Mouse (Mus musculus): ENCODE results near the gene Hsp90ab1. TPM values are rescaled to one million over a fixed set of nuclear protein-coding genes. Genes with fewer than 3 reads are reported as not detected.
A peak's percentile ranks its signal among the peaks of the same experiment; 100 is the strongest.

The Hsp90ab1 gene
- total and polyA plus RNA-seq, 2 experiments from 2014 or later, result 1,063 to 1,371 TPM

GRCm38 (mm10) chr17:45563216-45563615 lies 9.9 kb downstream of the Hsp90ab1 start:
- H3K9ac ChIP-seq (replicated peaks; ENCODE audit: low read length, poor library complexity, severe bottlenecking), result no peak overlapping the region
- H3K27me3 ChIP-seq (ENCODE audit: insufficient read depth, low read length), result no peaks in the 10 kb centered on the region
- H3K4me3 ChIP-seq (ENCODE audit: low read depth, low read length), result peak overlapping the region; percentile 76; the same call in 1 of the 2 replicates
- WGBS, result 78% methylated on average over 12 of the region's 12 CpGs
- H3K4me1 ChIP-seq (ENCODE audit: insufficient read depth, low read length), result 0 out of 2 replicates have a peak, but pooled peaks cover 6% of the 10 kb centered on the region
- ATAC-seq (ENCODE audit: low FRiP score) (no peak), DNase-seq (ENCODE audit: low spot score) (no peak)
- no peak overlapping the region for H3K4me2 ChIP-seq (ENCODE audit: low read depth, low read length, poor library complexity, severe bottlenecking)
- no peak overlapping the region; the same call in 1 of the 2 replicates for H3K27ac ChIP-seq (ENCODE audit: low read depth, low read length)
- peaks cover 24% of the 10 kb centered on the region for H3K36me3 ChIP-seq (ENCODE audit: insufficient read depth, low read length)
- no peaks in the 10 kb centered on the region for H3K9me3 ChIP-seq (ENCODE audit: low read length)
- no peak for TF ChIP-seq CTCF (IDR thresholded peaks at IDR 0.05)

GRCm38 (mm10) chr17:45559732-45560525 lies 13.1 kb downstream of the Hsp90ab1 start:
- 0 out of 2 replicates have a peak, but pooled peaks cover 6% of the 10 kb centered on the region for H3K27me3 ChIP-seq (ENCODE audit: insufficient read depth, low read length)
- H3K36me3 ChIP-seq (ENCODE audit: insufficient read depth, low read length), result no peaks in the 10 kb centered on the region
- ATAC-seq (ENCODE audit: low FRiP score) (no peak), DNase-seq (ENCODE audit: low spot score) (no peak)
- no peak overlapping the region for H3K4me2 ChIP-seq (ENCODE audit: low read depth, low read length, poor library complexity, severe bottlenecking)
- TF ChIP-seq CTCF (IDR thresholded peaks at IDR 0.05), result no peak
- 89% methylated on average over 15 of the region's 15 CpGs for WGBS
- H3K9me3 ChIP-seq (ENCODE audit: low read length), result no peaks in the 10 kb centered on the region
- H3K9ac ChIP-seq (replicated peaks; ENCODE audit: low read length, poor library complexity, severe bottlenecking), result no peak overlapping the region
- H3K27ac ChIP-seq (ENCODE audit: low read depth, low read length), result no peak overlapping the region
- no peak overlapping the region for H3K4me3 ChIP-seq (ENCODE audit: low read depth, low read length)
- H3K4me1 ChIP-seq (ENCODE audit: insufficient read depth, low read length), result peaks cover 8% of the 10 kb centered on the region; the same call in 1 of the 2 replicates

- 72% methylated on average over 16 of the region's 16 CpGs for WGBS
- H3K36me3 ChIP-seq (ENCODE audit: insufficient read depth, low read length), result no peaks in the 10 kb centered on the region
- H3K4me3 ChIP-seq (ENCODE audit: low read depth, low read length), result no peak overlapping the region
- no peak overlapping the region for H3K9ac ChIP-seq (replicated peaks; ENCODE audit: low read length, poor library complexity, severe bottlenecking)
- H3K4me2 ChIP-seq (ENCODE audit: low read depth, low read length, poor library complexity, severe bottlenecking), result no peak overlapping the region
- ATAC-seq (ENCODE audit: low FRiP score) (no peak), DNase-seq (ENCODE audit: low spot score) (no peak)
- TF ChIP-seq CTCF (IDR thresholded peaks at IDR 0.05), result no peak
- H3K9me3 ChIP-seq (ENCODE audit: low read length), result no peaks in the 10 kb centered on the region
- H3K4me1 ChIP-seq (ENCODE audit: insufficient read depth, low read length), result peaks cover 3% of the 10 kb centered on the region; the same call in 1 of the 2 replicates
- H3K27ac ChIP-seq (ENCODE audit: low read depth, low read length), result no peak overlapping the region
- H3K27me3 ChIP-seq (ENCODE audit: insufficient read depth, low read length), result 0 out of 2 replicates have a peak, but pooled peaks cover 6% of the 10 kb centered on the region
Measured at GRCm38 (mm10) chr17:45557998-45558862, 14.8 kb downstream of the Hsp90ab1 start.

- Histone ChIP-seq H3K9ac (replicated peaks; ENCODE audit: low read length, poor library complexity, severe bottlenecking) (no peak overlapping the region), H3K4me1 (ENCODE audit: insufficient read depth, low read length) (peaks cover 3% of the 10 kb centered on the region; the same call in 1 of the 2 replicates), H3K27me3 (ENCODE audit: insufficient read depth, low read length) (0 out of 2 replicates have a peak, but pooled peaks cover 6% of the 10 kb centered on the region), H3K9me3 (ENCODE audit: low read length) (no peaks in the 10 kb centered on the region), H3K36me3 (ENCODE audit: insufficient read depth, low read length) (no peaks in the 10 kb centered on the region), H3K4me3 (ENCODE audit: low read depth, low read length) (no peak overlapping the region), H3K4me2 (ENCODE audit: low read depth, low read length, poor library complexity, severe bottlenecking) (no peak overlapping the region), H3K27ac (ENCODE audit: low read depth, low read length) (no peak overlapping the region)
- ATAC-seq (ENCODE audit: low FRiP score) (no peak), DNase-seq (ENCODE audit: low spot score) (no peak)
- WGBS, result 67% methylated on average over 7 of the region's 7 CpGs
- TF ChIP-seq CTCF (IDR thresholded peaks at IDR 0.05), result no peak
Measured at GRCm38 (mm10) chr17:45557246-45557824, 15.7 kb downstream of the Hsp90ab1 start.

GRCm38 (mm10) chr17:45556514-45557245 lies 16.4 kb downstream of the Hsp90ab1 start:
- WGBS, result 79% methylated on average over 3 of the region's 3 CpGs
- Histone ChIP-seq H3K9ac (replicated peaks; ENCODE audit: low read length, poor library complexity, severe bottlenecking) (peak overlapping the region; percentile 70), H3K9me3 (ENCODE audit: low read length) (no peaks in the 10 kb centered on the region), H3K36me3 (ENCODE audit: insufficient read depth, low read length) (no peaks in the 10 kb centered on the region), H3K4me1 (ENCODE audit: insufficient read depth, low read length) (peaks cover 6% of the 10 kb centered on the region; the same call in 1 of the 2 replicates), H3K4me2 (ENCODE audit: low read depth, low read length, poor library complexity, severe bottlenecking) (peak overlapping the region; percentile 98), H3K27ac (ENCODE audit: low read depth, low read length) (no peak overlapping the region), H3K27me3 (ENCODE audit: insufficient read depth, low read length) (0 out of 2 replicates have a peak, but pooled peaks cover 6% of the 10 kb centered on the region), H3K4me3 (ENCODE audit: low read depth, low read length) (peak overlapping the region; percentile 59; the same call in 1 of the 2 replicates)
- DNase-seq (ENCODE audit: low spot score) (no peak), ATAC-seq (ENCODE audit: low FRiP score) (no peak)
- no peak for TF ChIP-seq CTCF (IDR thresholded peaks at IDR 0.05)

All from midbrain, postnatal 0 days (tissue).